Mouse (Mus musculus): Measurements from ENCODE around the gene Xpr1. TPM values are rescaled to one million over a fixed set of nuclear protein-coding genes. Genes with fewer than 3 reads are reported as not detected.
"Not testable (repeated sequence)": the region's sequence is repeated elsewhere in the genome, so short reads cannot be mapped to it uniquely, and the experiment has no call there.

The Xpr1 gene
- polyA plus RNA-seq, 1 experiment = 27.2 TPM

- Histone ChIP-seq H3K36me3 (ENCODE audit: control insufficient read depth, insufficient read depth, low read length, poor library complexity, severe bottlenecking) (no peaks in the 10 kb centered on the region), H3K4me1 (ENCODE audit: control insufficient read depth, insufficient read depth, low read length) (no peaks in the 10 kb centered on the region), H3K9me3 (replicated peaks; ENCODE audit: control insufficient read depth, insufficient read depth, low read length, poor library complexity, severe bottlenecking) (no peaks in the 10 kb centered on the region; the same call in 1 of the 2 replicates), H3K27ac (ENCODE audit: insufficient read depth, low read length) (no peak overlapping the region), H3K4me3 (ENCODE audit: low read depth, low read length) (no peak overlapping the region), H3K9ac (ENCODE audit: low read depth, poor library complexity, severe bottlenecking) (no peak overlapping the region), H3K27me3 (ENCODE audit: control insufficient read depth, insufficient read depth, low read length, poor library complexity, severe bottlenecking) (no peaks in the 10 kb centered on the region)
- TF ChIP-seq CTCF (IDR thresholded peaks at IDR 0.05; ENCODE audit: low read depth, low read length) (no peak), EP300 (IDR thresholded peaks at IDR 0.05; ENCODE audit: insufficient read depth, low read depth, low read length) (no peak), POLR2A (IDR thresholded peaks at IDR 0.05; ENCODE audit: insufficient read depth, low read length) (no peak)
Measured at GRCm38 (mm10) chr1:155274976-155275375, 142.2 kb downstream of the Xpr1 start.

GRCm38 (mm10) chr1:155272953-155273352 is 144.3 kb downstream of the Xpr1 start:
- no peak for TF ChIP-seq EP300 (IDR thresholded peaks at IDR 0.05; ENCODE audit: insufficient read depth, low read depth, low read length)
- TF ChIP-seq CTCF (IDR thresholded peaks at IDR 0.05; ENCODE audit: low read depth, low read length) = no peak
- TF ChIP-seq POLR2A (IDR thresholded peaks at IDR 0.05; ENCODE audit: insufficient read depth, low read length) = no peak
- Histone ChIP-seq H3K36me3 (ENCODE audit: control insufficient read depth, insufficient read depth, low read length, poor library complexity, severe bottlenecking) (no peaks in the 10 kb centered on the region), H3K27ac (ENCODE audit: insufficient read depth, low read length) (no peak overlapping the region), H3K9ac (ENCODE audit: low read depth, poor library complexity, severe bottlenecking) (no peak overlapping the region), H3K27me3 (ENCODE audit: control insufficient read depth, insufficient read depth, low read length, poor library complexity, severe bottlenecking) (no peaks in the 10 kb centered on the region), H3K4me3 (ENCODE audit: low read depth, low read length) (no peak overlapping the region), H3K9me3 (replicated peaks; ENCODE audit: control insufficient read depth, insufficient read depth, low read length, poor library complexity, severe bottlenecking) (peaks cover 2% of the 10 kb centered on the region; the same call in 1 of the 2 replicates), H3K4me1 (ENCODE audit: control insufficient read depth, insufficient read depth, low read length) (no peaks in the 10 kb centered on the region)

- H3K36me3 ChIP-seq (ENCODE audit: control insufficient read depth, insufficient read depth, low read length, poor library complexity, severe bottlenecking); H3K9ac ChIP-seq (ENCODE audit: low read depth, poor library complexity, severe bottlenecking); H3K27me3 ChIP-seq (ENCODE audit: control insufficient read depth, insufficient read depth, low read length, poor library complexity, severe bottlenecking); H3K9me3 ChIP-seq (replicated peaks; ENCODE audit: control insufficient read depth, insufficient read depth, low read length, poor library complexity, severe bottlenecking); H3K4me1 ChIP-seq (ENCODE audit: control insufficient read depth, insufficient read depth, low read length); H3K27ac ChIP-seq (ENCODE audit: insufficient read depth, low read length); H3K4me3 ChIP-seq (ENCODE audit: low read depth, low read length): not testable (repeated sequence)
Measured at GRCm38 (mm10) chr1:155262496-155262895, 154.7 kb downstream of the Xpr1 start.

- Histone ChIP-seq H3K27ac (ENCODE audit: insufficient read depth, low read length) (no peak overlapping the region), H3K9ac (ENCODE audit: low read depth, poor library complexity, severe bottlenecking) (no peak overlapping the region), H3K4me1 (ENCODE audit: control insufficient read depth, insufficient read depth, low read length) (peaks cover 2% of the 10 kb centered on the region), H3K9me3 (replicated peaks; ENCODE audit: control insufficient read depth, insufficient read depth, low read length, poor library complexity, severe bottlenecking) (no peaks in the 10 kb centered on the region), H3K36me3 (ENCODE audit: control insufficient read depth, insufficient read depth, low read length, poor library complexity, severe bottlenecking) (no peaks in the 10 kb centered on the region), H3K4me3 (ENCODE audit: low read depth, low read length) (no peak overlapping the region), H3K27me3 (ENCODE audit: control insufficient read depth, insufficient read depth, low read length, poor library complexity, severe bottlenecking) (no peaks in the 10 kb centered on the region)
- TF ChIP-seq POLR2A (IDR thresholded peaks at IDR 0.05; ENCODE audit: insufficient read depth, low read length) (no peak), EP300 (IDR thresholded peaks at IDR 0.05; ENCODE audit: insufficient read depth, low read depth, low read length) (no peak), CTCF (IDR thresholded peaks at IDR 0.05; ENCODE audit: low read depth, low read length) (no peak)
Measured at GRCm38 (mm10) chr1:155254309-155254708, 162.9 kb downstream of the Xpr1 start.

- TF ChIP-seq CTCF (IDR thresholded peaks at IDR 0.05; ENCODE audit: low read depth, low read length) = no peak
- no peak for TF ChIP-seq EP300 (IDR thresholded peaks at IDR 0.05; ENCODE audit: insufficient read depth, low read depth, low read length)
- TF ChIP-seq POLR2A (IDR thresholded peaks at IDR 0.05; ENCODE audit: insufficient read depth, low read length) = no peak
Measured at GRCm38 (mm10) chr1:155253126-155253525, 164.1 kb downstream of the Xpr1 start.

GRCm38 (mm10) chr1:155252631-155253121 is 164.5 kb downstream of the Xpr1 start:
- H3K4me1 ChIP-seq (ENCODE audit: control insufficient read depth, insufficient read depth, low read length) = peaks cover 2% of the 10 kb centered on the region
- H3K27me3 ChIP-seq (ENCODE audit: control insufficient read depth, insufficient read depth, low read length, poor library complexity, severe bottlenecking) = no peaks in the 10 kb centered on the region
- H3K9ac ChIP-seq (ENCODE audit: low read depth, poor library complexity, severe bottlenecking) = no peak overlapping the region
- H3K36me3 ChIP-seq (ENCODE audit: control insufficient read depth, insufficient read depth, low read length, poor library complexity, severe bottlenecking) = no peaks in the 10 kb centered on the region
- no peak overlapping the region for H3K27ac ChIP-seq (ENCODE audit: insufficient read depth, low read length)
- no peak for TF ChIP-seq EP300 (IDR thresholded peaks at IDR 0.05; ENCODE audit: insufficient read depth, low read depth, low read length)
- no peak for TF ChIP-seq POLR2A (IDR thresholded peaks at IDR 0.05; ENCODE audit: insufficient read depth, low read length)
- no peak for TF ChIP-seq CTCF (IDR thresholded peaks at IDR 0.05; ENCODE audit: low read depth, low read length)
- no peaks in the 10 kb centered on the region for H3K9me3 ChIP-seq (replicated peaks; ENCODE audit: control insufficient read depth, insufficient read depth, low read length, poor library complexity, severe bottlenecking)
- no peak overlapping the region for H3K4me3 ChIP-seq (ENCODE audit: low read depth, low read length)

More at GRCm38 (mm10) chr1:155253126-155253525, 164.1 kb downstream of the Xpr1 start:
- Histone ChIP-seq H3K9me3 (replicated peaks; ENCODE audit: control insufficient read depth, insufficient read depth, low read length, poor library complexity, severe bottlenecking) (no peaks in the 10 kb centered on the region), H3K27me3 (ENCODE audit: control insufficient read depth, insufficient read depth, low read length, poor library complexity, severe bottlenecking) (no peaks in the 10 kb centered on the region), H3K36me3 (ENCODE audit: control insufficient read depth, insufficient read depth, low read length, poor library complexity, severe bottlenecking) (no peaks in the 10 kb centered on the region), H3K27ac (ENCODE audit: insufficient read depth, low read length) (no peak overlapping the region), H3K4me1 (ENCODE audit: control insufficient read depth, insufficient read depth, low read length) (peaks cover 2% of the 10 kb centered on the region), H3K4me3 (ENCODE audit: low read depth, low read length) (no peak overlapping the region), H3K9ac (ENCODE audit: low read depth, poor library complexity, severe bottlenecking) (no peak overlapping the region)

Measured in ES-Bruce4 (cell line).